Mouse (Mus musculus): ENCODE data around the gene Gng8. TPM values are rescaled to one million over a fixed set of nuclear protein-coding genes. Genes with fewer than 3 reads are reported as not detected.

Gene Gng8
- total and polyA plus RNA-seq, 3 experiments, result 0.39 to 2.2 TPM; not detected in 1

GRCm38 (mm10) chr7:16879796-16880547, 11.6 kb upstream of the Gng8 start:
- H3K9ac ChIP-seq (ENCODE audit: control insufficient read depth, low read depth, low read length, poor library complexity, severe bottlenecking), result no peak overlapping the region
- H3K27ac ChIP-seq (ENCODE audit: control insufficient read depth, low read depth, low read length), result no peak overlapping the region
- no peaks in the 10 kb centered on the region for H3K9me3 ChIP-seq (replicated peaks; ENCODE audit: insufficient read depth, low read length)
- H3K27me3 ChIP-seq (ENCODE audit: control insufficient read depth in 1 of 2, insufficient read depth in 2 of 2, low read length in 2 of 2), result no peaks in the 10 kb centered on the region
- no peaks in the 10 kb centered on the region; the same call in 1 of the 2 replicates for H3K79me2 ChIP-seq (ENCODE audit: control insufficient read depth, insufficient read depth, low read length, poor library complexity)
- peaks cover 0 to 4% of the 10 kb centered on the region in 2 experiments; a peak in 1 of 4 replicates for H3K36me3 ChIP-seq (ENCODE audit: control insufficient read depth in 1 of 2, insufficient read depth in 2 of 2, low read length in 2 of 2)
- H3K4me3 ChIP-seq (ENCODE audit: control insufficient read depth in 1 of 2, insufficient read depth in 1 of 2, low read depth in 2 of 2, low read length in 2 of 2), result no peak overlapping the region
- H3K4me1 ChIP-seq (ENCODE audit: control insufficient read depth in 1 of 2, insufficient read depth in 2 of 2, low read length in 2 of 2), result peaks cover 3 to 5% of the 10 kb centered on the region in 2 experiments; a peak in 3 of 4 replicates
- DNase-seq (ENCODE audit: low read depth, low spot score), result no peak
- TF ChIP-seq MEF2A (IDR thresholded peaks at IDR 0.05; ENCODE audit: extremely low read depth, insufficient replicate concordance, low read depth, low read length, poor library complexity, severe bottlenecking) (no peak), TBP (IDR thresholded peaks at IDR 0.05; ENCODE audit: low read depth, low read length) (no peak), TCF12 (IDR thresholded peaks at IDR 0.05; ENCODE audit: low read depth, low read length) (no peak), CTCF (IDR thresholded peaks at IDR 0.05 in 2 of 3, conservative IDR thresholded peaks at IDR 0.05 in 1 of 3; ENCODE audit: control insufficient read depth in 1 of 3, insufficient read depth in 1 of 3, low read depth in 2 of 3, low read length in 3 of 3, poor library complexity in 1 of 3, severe bottlenecking in 1 of 3) (no peak), SIN3A (IDR thresholded peaks at IDR 0.05; ENCODE audit: low read length) (no peak), POLR2A (IDR thresholded peaks at IDR 0.05; ENCODE audit: control insufficient read depth in 1 of 2, insufficient read depth in 1 of 2, low read depth in 1 of 2, low read length in 2 of 2, poor library complexity in 1 of 2) (no peak)

GRCm38 (mm10) chr7:16880615-16881014, 11.0 kb upstream of the Gng8 start:
- Histone ChIP-seq H3K9ac (ENCODE audit: control insufficient read depth, low read depth, low read length, poor library complexity, severe bottlenecking) (no peak overlapping the region), H3K9me3 (replicated peaks; ENCODE audit: insufficient read depth, low read length) (no peaks in the 10 kb centered on the region), H3K79me2 (ENCODE audit: control insufficient read depth, insufficient read depth, low read length, poor library complexity) (no peaks in the 10 kb centered on the region), H3K36me3 (ENCODE audit: control insufficient read depth in 1 of 2, insufficient read depth in 2 of 2, low read length in 2 of 2) (peaks cover 0 to 4% of the 10 kb centered on the region in 2 experiments; a peak in 1 of 4 replicates), H3K27ac (ENCODE audit: control insufficient read depth, low read depth, low read length) (no peak overlapping the region), H3K27me3 (ENCODE audit: control insufficient read depth in 1 of 2, insufficient read depth in 2 of 2, low read length in 2 of 2) (no peaks in the 10 kb centered on the region), H3K4me1 (ENCODE audit: control insufficient read depth in 1 of 2, insufficient read depth in 2 of 2, low read length in 2 of 2) (peaks cover 3 to 5% of the 10 kb centered on the region in 2 experiments; a peak in 3 of 4 replicates), H3K4me3 (ENCODE audit: control insufficient read depth in 1 of 2, insufficient read depth in 1 of 2, low read depth in 2 of 2, low read length in 2 of 2) (no peak overlapping the region)
- no peak for DNase-seq (ENCODE audit: low read depth, low spot score)
- TF ChIP-seq USF2 (IDR thresholded peaks at IDR 0.05; ENCODE audit: borderline replicate concordance in 1 of 2, insufficient read depth in 1 of 2, low read depth in 1 of 2, low read length in 2 of 2) (no peak), ZNF384 (IDR thresholded peaks at IDR 0.05; ENCODE audit: low read depth, low read length) (no peak), ZMIZ1 (IDR thresholded peaks at IDR 0.05; ENCODE audit: low read depth, low read length) (no peak), ZKSCAN1 (IDR thresholded peaks at IDR 0.05; ENCODE audit: low read depth, low read length) (no peak), MEF2A (IDR thresholded peaks at IDR 0.05; ENCODE audit: extremely low read depth, insufficient replicate concordance, low read depth, low read length, poor library complexity, severe bottlenecking) (no peak), RAD21 (IDR thresholded peaks at IDR 0.05; ENCODE audit: low read depth, low read length) (no peak), MAFK (IDR thresholded peaks at IDR 0.05; ENCODE audit: borderline replicate concordance, low read depth, low read length) (no peak)

GRCm38 (mm10) chr7:16883162-16883561, 8.4 kb upstream of the Gng8 start:
- peaks cover 3 to 5% of the 10 kb centered on the region in 2 experiments; a peak in 2 of 4 replicates for H3K4me1 ChIP-seq (ENCODE audit: control insufficient read depth in 1 of 2, insufficient read depth in 2 of 2, low read length in 2 of 2)
- H3K27me3 ChIP-seq (ENCODE audit: control insufficient read depth in 1 of 2, insufficient read depth in 2 of 2, low read length in 2 of 2), result no peaks in the 10 kb centered on the region
- H3K36me3 ChIP-seq (ENCODE audit: control insufficient read depth in 1 of 2, insufficient read depth in 2 of 2, low read length in 2 of 2), result no peaks in the 10 kb centered on the region
- no peak overlapping the region for H3K27ac ChIP-seq (ENCODE audit: control insufficient read depth, low read depth, low read length)
- H3K9me3 ChIP-seq (replicated peaks; ENCODE audit: insufficient read depth, low read length), result no peaks in the 10 kb centered on the region
- no peak overlapping the region for H3K9ac ChIP-seq (ENCODE audit: control insufficient read depth, low read depth, low read length, poor library complexity, severe bottlenecking)
- no peaks in the 10 kb centered on the region for H3K79me2 ChIP-seq (ENCODE audit: control insufficient read depth, insufficient read depth, low read length, poor library complexity)
- no peak for DNase-seq (ENCODE audit: low read depth, low spot score)
- no peak overlapping the region for H3K4me3 ChIP-seq (ENCODE audit: control insufficient read depth in 1 of 2, insufficient read depth in 1 of 2, low read depth in 2 of 2, low read length in 2 of 2)
- TF ChIP-seq CTCF (IDR thresholded peaks at IDR 0.05 in 2 of 3, conservative IDR thresholded peaks at IDR 0.05 in 1 of 3; ENCODE audit: control insufficient read depth in 1 of 3, insufficient read depth in 1 of 3, low read depth in 2 of 3, low read length in 3 of 3, poor library complexity in 1 of 3, severe bottlenecking in 1 of 3) (no peak), SMC3 (IDR thresholded peaks at IDR 0.05; ENCODE audit: low read depth, low read length) (no peak), ZKSCAN1 (IDR thresholded peaks at IDR 0.05; ENCODE audit: low read depth, low read length) (no peak), MEF2A (IDR thresholded peaks at IDR 0.05; ENCODE audit: extremely low read depth, insufficient replicate concordance, low read depth, low read length, poor library complexity, severe bottlenecking) (no peak), JUND (IDR thresholded peaks at IDR 0.05; ENCODE audit: low read depth, low read length) (no peak), E2F4 (IDR thresholded peaks at IDR 0.05; ENCODE audit: borderline replicate concordance, low read depth, low read length) (no peak), USF1 (IDR thresholded peaks at IDR 0.05; ENCODE audit: low read depth, low read length) (no peak), ZC3H11A (IDR thresholded peaks at IDR 0.05; ENCODE audit: low read depth, low read length) (no peak), RCOR1 (IDR thresholded peaks at IDR 0.05; ENCODE audit: low read depth, low read length) (no peak), BHLHE40 (IDR thresholded peaks at IDR 0.05; ENCODE audit: borderline replicate concordance, low read depth, low read length) (no peak)

All from MEL (cell line).